Mouse (Mus musculus): ENCODE results near the gene Sgk1.

DNA sequence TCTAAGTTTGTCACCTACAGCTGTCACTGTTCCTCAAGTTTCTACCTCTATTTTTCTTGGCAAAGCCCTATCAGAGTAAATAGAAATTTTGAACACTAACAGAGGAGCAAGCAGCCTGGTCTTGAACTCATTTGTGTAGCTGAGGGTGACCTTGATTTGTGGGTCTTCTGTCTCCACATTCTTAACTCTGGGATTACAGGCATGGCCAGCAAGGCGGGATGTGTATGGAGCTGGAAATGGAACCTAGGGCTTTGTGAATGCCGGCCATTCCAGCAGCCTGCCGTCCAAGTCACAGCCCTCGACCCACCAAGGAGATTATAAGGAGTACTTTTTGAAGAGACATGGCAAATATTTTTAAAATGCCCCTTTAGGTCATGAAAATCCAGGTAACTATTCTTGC, 56.2 kb downstream of the Sgk1 start:
- TF ChIP-seq CTCF (IDR thresholded peaks at IDR 0.05; ENCODE audit: extremely low read depth, insufficient read depth, low read length) = no peak
- TF ChIP-seq POLR2A (IDR thresholded peaks at IDR 0.05; ENCODE audit: extremely low read depth, insufficient read depth, low read length) = no peak

Data from cortical plate, adult 2 months (tissue).